Comparison of ENCODE assay signal across 11 mouse cellular contexts in genomic region chr10:63523956-63524355, GRCm38 (mm10).
"Had no signal": no experiment of that assay in that cellular context is flagged by ENCODE, and none has a peak within 500 bp of the region (broad histone marks: within the 10 kb centered on the region; RNA-seq: fewer than 3 reads in every experiment).

No protein-coding gene starts in this region.

- DNase-seq: left cerebral cortex, postnatal 4 days; liver; liver, embryonic 13.5 days; liver, postnatal 0 days; lung, adult 2 months; lung, embryonic 14.5 days; lung, postnatal 10 days; lung, postnatal 14 days; lung, postnatal 36 days; lung, postnatal 4 days; midbrain, embryonic 14.5 days had no signal
